Mouse (Mus musculus): ENCODE measurements around the gene Krtap4-2.
"Not testable (repeated sequence)": the region's sequence is repeated elsewhere in the genome, so short reads cannot be mapped to it uniquely, and the experiment has no call there.

The Krtap4-2 gene

DNA sequence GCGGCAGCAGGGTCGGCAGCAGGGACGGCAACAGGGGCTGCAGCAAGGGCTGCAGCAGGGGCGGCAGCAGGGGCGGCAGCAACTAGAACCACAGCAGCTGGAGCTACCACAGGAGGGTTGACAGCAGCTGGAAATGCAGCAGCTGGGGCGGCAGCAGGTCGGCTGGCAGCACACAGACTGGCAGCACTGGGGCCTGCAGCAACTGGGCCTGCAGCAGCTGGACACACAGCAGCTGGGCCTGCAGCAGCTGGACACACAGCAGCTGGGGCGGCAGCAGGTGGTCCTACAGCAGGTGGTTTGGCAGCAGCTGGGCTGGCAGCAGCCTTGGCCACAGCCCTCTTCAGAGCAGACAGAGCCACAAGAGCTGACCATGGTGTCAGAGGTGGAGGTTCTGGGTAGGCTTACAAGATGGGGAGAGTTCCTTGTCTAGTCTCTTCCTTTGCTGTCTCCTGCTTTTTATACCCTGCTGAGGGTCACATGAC, at the start of gene Krtap4-2:
Gene Krtap4-2 (minus strand): TSS at position 432 of the 482 bp plus-strand sequence.
- DNase-seq (ENCODE audit: low spot score in 2 of 2) = no peak

DNA sequence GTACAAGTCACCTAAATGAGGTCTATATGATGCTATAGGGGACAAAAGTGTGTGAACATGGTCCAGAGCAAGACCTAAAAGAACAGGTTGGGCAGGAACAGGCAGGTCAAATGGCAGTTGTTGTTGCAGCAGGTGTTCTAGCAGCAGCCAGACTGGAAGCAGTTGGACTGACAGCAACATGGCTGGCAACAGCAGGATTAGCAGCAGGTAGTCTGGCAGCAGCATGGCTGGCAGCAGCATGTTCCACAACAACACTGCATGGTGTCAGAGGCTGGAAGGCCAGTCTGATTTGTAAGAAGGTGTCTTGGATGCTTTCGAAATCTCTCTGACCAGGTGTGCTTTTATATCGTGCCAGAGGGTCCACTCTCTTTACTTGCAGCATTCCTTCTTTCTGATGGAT, 48.6 kb upstream of the Krtap4-2 start:
- no peak for DNase-seq (ENCODE audit: low spot score in 2 of 2)

DNA sequence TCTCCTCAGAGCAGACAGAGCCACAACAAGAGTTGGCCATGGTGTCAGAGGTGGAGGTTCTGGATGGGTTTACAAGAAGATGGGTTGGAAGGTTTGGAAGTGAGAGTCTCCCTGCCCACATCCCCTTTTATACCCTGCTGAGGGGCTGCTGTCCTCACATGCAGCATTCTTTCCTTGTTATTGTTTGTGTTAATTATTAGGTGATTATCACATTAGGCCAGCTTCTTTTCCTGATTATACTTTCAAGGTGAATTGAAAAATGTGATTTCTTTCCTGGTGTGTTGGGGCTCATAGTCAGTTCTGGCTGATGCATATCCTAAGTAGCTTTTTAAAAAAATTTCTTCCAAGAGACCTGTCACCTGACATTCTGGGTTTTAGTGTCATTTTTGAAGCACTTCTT, 31.0 kb upstream of the Krtap4-2 start, which contains the start of gene Krtap4-6:
Gene Krtap4-6 (minus strand): TSS at position 101 of the 400 bp plus-strand sequence.
- no peak for DNase-seq (ENCODE audit: low spot score in 2 of 2)

DNA sequence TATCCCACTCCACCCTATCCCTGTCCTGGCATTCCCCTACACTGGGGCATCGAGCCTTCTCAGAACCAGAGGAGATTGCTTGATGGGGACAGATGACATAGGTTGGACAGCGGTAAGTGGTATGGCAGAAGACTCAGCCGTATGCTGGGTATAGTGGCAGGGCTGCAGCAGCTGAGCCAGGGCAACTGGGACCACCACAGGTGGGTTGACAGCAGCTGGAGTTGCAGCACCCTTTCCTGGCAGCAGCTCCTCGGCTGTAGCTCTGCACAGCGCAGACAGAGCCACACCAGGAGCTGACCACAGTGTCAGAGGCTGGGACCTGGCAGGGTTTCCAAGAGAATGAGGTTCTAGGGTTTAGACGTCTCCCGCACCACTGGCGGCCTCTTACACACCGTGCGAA, 27.9 kb upstream of the Krtap4-2 start:
- DNase-seq (ENCODE audit: low spot score in 2 of 2) = no peak

DNA sequence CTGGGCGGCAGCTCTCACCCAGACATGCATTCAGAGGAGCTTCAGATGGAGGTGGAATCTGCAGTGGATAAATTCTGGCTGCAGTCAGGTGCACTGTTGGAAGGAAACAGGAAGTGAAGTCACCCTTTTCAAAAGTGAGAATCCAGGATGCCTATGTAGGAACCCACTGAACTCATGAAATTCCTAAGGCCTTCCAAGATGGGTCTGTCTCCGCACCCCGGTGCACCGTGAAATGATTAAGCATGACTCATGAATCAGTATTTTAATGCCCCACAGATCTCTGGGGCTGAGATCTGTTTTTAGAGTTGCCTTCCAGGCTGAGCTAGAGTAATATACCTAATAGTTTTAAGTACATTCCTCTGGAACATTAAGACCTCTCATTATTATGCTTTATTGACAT, 24.4 kb upstream of the Krtap4-2 start:
- no peak for DNase-seq (ENCODE audit: low spot score in 2 of 2)

DNA sequence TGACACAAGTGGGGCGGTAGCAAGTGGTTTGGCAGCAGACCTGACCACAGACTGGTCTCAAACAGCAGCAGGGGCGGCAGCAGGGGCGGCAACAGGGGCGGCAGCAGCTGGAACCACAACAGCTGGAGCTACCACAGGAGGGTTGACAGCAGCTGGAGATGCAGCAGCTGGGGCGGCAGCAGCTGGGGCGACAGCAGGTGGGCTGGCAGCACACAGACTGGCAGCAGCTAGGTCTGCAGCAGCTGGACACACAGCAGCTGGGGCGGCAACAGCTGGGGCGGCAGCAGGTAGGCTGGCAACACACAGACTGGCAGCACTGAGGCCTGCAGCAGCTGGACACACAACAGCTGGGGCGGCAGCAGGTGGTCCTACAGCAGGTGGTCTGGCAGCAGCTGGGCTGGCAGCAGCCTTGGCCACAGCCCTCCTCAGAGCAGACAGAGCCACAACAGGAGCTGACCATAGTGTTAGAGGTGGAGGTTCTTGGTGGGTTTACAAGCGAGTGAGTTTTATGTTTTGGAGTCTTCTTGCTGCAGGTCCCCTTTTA, 23.7 kb upstream of the Krtap4-2 start, which contains the start of gene Gm11563:
Gene Gm11563 (minus strand): TSS at position 494 of the 544 bp plus-strand sequence.
- DNase-seq (ENCODE audit: low spot score in 2 of 2) = not testable (repeated sequence)

DNA sequence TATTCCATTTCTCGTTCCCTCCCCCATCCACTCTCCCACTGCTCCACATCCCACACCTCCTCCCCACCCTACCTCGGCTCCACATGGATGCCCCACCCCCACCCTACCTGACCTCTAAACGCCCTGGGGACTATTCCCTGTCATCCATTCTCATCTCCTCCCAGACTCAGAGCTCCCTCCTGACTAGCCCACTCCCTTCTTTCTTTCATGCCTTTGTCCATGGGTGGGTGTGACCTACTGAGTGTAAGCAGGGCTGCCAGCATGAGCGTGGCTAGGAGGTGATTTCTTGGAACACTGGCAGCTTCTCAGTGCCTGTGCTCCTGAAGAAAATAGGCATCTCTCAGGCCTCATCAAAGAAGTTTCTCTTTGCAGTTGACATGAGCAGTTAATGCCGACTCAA, 22.2 kb upstream of the Krtap4-2 start:
- no peak for DNase-seq (ENCODE audit: low spot score in 2 of 2)

DNA sequence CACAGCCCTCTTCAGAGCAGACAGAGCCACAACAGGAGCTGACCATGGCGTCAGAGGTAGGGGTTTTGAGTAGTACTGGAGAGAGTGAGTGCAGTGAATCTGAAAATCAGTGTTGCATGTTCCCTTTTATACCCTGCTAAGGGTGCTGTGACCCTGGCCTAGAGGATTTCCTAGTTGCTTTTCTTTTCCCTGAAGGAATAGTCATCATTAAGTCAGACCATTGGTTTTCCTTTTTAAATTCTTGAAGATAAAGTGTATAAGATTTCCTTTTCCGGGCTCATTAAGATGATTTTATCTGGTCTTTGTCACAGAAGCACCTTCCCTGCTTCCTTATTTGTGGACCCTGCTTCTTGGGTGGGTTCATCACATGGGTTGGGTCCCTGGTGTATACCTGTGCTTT, 15.3 kb upstream of the Krtap4-2 start, which contains the start of gene Gm11555:
Gene Gm11555 (minus strand): TSS at position 101 of the 400 bp plus-strand sequence.
- no peak for DNase-seq (ENCODE audit: low spot score in 2 of 2)

DNA sequence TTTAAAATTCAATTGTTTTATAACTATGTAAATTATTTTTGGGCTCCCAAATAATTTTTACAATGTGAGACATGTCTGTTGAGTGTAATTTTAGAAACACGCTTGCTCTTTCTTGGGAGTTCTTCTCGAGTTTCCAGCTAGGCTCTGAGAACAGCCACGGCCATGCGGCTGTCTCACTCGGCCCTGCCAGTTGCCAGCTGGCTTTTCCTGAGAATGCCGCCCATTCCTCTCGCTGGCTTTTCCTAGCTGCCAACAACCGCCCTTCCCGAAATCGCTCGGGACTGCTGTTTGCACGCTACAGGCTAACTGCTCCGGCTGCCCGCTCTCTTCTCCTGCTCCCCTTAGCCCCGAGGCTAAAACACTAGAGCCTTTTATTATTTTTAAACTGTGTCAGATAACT, 11.6 kb upstream of the Krtap4-2 start:
- no peak for DNase-seq (ENCODE audit: low spot score in 2 of 2)

DNA sequence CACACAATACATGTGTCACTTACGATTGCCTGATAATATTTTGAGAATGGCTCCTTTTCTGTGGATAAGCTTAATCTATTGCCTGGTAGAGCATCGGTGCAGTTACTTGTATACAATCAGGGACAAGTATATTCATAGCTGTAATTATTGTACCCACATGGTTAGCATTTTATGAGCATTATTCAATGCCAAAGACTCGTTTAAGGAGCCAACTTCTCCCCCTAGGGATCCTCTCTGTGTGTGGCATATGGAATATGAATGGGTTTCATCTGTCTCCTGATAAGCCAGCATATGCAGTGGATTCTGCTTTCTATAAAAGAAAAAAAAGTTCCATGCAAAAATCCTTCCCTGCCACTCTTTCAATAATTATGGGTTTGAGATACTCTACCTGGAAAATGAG, 9.5 kb upstream of the Krtap4-2 start:
- no peak for DNase-seq (ENCODE audit: low spot score in 2 of 2)

DNA sequence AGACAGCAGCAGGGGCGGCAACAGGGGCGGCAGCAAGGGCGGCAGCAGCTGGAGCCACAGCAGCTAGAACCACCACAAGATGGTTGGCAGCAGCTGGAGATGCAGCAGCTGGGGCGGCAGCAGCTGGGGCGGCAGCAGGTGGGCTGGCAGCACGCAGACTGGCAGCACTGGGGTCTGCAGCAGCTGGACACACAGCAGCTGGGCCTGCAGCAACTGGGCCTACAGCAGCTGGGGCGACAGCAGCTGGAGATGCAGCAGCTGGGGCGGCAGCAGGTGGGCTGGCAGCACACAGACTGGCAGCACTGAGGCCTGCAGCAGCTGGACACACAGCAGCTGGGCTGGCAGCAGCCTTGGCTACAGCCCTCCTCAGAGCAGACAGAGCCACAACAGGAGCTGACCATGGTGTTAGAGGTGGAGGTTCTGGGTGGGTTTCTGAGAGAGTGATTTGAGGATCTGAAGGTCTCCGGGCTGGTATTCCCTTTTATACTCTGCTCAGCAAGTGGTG, 8.8 kb upstream of the Krtap4-2 start, which contains the start of gene Krtap4-7:
Gene Krtap4-7 (minus strand): TSS at position 455 of the 505 bp plus-strand sequence.
- not testable (repeated sequence) for DNase-seq (ENCODE audit: low spot score in 2 of 2)

DNA sequence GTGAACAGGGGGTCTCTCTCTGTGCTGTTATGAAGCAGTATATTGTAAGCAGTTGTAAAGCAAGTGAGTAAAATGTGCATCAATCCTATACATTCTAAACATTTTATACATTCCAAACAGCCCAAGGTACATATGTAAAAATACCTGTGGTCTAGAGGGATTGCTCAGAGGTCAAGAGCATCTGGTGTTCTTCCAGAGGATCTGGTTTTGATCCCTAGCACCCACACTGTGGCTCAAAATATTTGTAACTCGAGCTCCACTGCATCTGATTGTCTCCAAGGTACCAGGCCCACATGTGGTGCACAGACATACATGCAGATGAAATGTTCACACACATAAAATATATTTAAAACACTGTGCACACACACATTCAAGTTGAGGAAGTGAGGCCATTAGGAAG, 6.0 kb upstream of the Krtap4-2 start:
- no peak for DNase-seq (ENCODE audit: low spot score in 2 of 2)

DNA sequence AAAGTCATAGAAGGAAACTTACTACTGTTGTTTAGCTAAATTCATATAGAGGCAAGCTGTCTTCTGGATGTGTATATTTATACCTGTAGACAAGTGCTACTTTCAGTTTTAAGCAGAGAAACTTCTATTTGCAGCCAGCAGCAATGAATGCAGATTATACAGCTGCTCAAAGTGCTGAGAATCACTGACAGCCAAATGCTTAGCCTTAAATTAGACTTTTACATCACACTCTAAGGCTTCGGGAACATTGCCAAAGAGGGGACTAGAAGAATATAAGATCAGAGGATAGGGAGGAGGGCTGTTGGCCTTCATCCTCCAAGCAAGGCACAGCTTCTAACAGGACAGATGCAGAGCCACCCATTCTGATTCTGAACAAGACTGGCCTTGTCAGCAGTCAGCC, 2.2 kb upstream of the Krtap4-2 start:
- no peak for DNase-seq (ENCODE audit: low spot score in 2 of 2)

DNA sequence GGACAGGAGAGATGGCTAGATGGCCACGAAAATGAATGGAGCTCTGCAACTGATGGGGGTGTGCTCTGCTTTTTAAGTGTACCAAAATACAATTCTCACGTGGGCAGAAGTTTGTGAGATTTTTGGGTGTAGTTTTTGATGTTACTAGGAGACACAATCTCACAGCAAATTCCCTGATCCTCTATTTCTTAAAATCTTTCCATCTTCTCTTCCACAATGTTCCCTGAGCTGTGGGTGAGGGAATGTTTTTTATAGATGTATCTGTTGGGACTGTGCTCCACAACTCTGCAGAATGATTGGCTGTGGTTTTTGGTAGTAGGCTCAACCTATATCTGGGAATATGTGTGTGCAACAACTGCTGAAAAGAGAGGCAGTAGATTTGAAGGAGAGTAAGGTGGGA, 1.6 kb downstream of the Krtap4-2 start:
- DNase-seq (ENCODE audit: low spot score in 2 of 2) = no peak

DNA sequence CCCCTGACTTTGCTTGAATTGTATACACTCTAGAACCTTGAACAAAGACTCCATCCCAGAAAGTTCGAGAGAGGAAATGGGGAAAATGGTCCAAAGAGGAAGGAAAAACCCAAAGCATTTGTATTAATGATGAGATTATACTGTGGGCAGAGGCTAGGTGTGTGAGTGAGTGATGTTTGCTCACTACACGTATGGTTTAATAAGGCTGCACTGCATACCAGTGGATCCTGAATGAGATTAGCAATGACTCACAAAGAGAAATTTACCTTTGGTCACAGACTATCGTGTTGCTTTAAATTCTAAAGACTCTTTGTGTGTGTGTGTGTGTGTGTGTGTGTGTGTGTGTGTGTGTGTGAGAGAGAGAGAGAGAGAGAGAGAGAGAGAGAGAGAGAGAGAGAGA, 4.0 kb downstream of the Krtap4-2 start:
- DNase-seq (ENCODE audit: low spot score in 2 of 2) = no peak

DNA sequence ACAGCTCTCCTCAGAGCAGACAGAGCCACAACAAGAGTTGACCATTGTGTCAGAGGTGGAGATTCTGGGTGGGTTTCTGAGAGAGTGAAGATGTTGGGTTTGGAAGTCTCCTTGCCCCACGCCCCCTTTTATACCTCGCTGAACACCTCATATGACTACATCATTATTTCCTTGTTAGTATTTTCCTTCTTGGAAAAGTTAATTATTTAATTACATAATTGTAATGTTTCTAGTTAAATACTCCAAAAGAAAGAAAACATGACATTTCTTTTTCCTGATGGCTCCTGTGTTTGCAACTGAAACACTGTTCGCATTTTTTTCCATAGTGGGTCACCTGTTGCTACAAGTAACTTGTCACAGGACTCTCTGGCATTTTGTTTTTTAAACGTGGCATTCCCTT, 6.7 kb downstream of the Krtap4-2 start, which contains the start of gene Krtap4-1:
Gene Krtap4-1 (minus strand): TSS at position 101 of the 400 bp plus-strand sequence.
- DNase-seq (ENCODE audit: low spot score in 2 of 2) = no peak

DNA sequence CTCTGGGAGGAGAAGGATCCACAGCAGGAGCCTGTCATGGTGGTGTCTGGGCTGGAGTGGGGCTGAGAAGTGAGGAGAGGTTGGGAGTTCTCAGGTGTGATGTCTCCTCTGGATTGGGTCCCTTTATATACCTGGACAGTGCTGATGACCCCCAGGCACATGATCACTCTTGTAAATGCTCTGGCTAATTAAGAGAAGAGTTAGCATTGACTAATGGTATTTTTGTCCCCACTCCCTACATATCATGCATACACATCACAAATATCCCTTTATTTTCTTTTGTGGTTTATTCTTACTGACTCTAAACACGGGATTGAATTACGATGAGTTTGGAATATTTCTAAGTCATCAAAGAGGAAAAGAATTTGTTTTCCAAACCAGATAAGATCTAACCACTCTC, 14.5 kb downstream of the Krtap4-2 start, which contains the start of gene Gm11562:
Gene Gm11562 (minus strand): TSS at position 101 of the 400 bp plus-strand sequence.
- no peak for DNase-seq (ENCODE audit: low spot score in 2 of 2)

DNA sequence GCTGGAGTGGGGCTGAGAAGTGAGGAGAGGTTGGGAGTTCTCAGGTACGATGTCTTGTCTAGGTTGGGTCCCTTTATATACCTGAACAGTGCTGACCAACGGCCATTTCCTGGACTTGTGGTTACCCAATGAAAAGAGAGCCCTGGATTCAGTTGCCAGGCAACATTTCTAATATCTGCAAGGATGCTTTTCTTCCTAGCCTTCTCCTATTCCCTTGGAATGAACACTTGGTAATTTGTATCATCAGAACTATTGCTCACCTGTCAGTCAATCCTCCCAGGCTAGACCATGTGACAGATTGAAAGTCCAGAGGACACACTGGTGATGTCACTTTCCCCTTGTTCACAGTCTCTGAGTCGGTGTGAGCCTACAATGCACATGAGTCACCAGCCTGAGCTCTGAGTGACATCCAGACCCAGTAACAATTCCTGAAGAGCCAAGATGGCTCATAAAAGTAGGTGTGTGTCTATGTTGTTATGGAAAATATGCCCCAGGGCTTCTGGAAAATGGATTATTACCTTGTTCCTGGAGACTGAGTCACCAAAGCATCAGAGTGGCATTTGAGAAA, 20.0 kb downstream of the Krtap4-2 start, which contains the start of gene Krtap2-4:
Gene Krtap2-4 (minus strand): TSS at position 51 of the 568 bp plus-strand sequence.
- DNase-seq (ENCODE audit: low spot score in 2 of 2) = no peak

DNA sequence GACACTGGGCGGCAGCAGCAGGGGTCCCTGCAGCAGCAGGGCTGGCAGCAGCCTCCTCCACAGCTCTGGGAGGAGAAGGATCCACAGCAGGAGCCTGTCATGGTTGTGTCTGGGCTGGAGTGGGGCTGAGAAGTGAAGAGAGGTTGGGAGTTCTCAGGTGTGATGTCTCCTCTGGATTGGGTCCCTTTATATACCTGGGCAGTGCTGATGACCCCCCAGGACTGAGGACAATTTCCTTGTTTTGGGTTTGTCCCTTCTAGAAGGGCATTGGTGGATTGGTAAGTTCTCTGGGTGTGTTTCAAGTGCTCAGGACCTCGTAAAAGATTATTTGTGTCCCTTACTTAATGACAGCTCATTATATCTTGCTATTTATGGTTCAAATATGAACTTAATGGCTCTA, 24.8 kb downstream of the Krtap4-2 start, which contains the start of gene Gm11937:
Gene Gm11937 (minus strand): TSS at position 101 of the 400 bp plus-strand sequence.
- DNase-seq (ENCODE audit: low spot score in 2 of 2) = not testable (repeated sequence)

DNA sequence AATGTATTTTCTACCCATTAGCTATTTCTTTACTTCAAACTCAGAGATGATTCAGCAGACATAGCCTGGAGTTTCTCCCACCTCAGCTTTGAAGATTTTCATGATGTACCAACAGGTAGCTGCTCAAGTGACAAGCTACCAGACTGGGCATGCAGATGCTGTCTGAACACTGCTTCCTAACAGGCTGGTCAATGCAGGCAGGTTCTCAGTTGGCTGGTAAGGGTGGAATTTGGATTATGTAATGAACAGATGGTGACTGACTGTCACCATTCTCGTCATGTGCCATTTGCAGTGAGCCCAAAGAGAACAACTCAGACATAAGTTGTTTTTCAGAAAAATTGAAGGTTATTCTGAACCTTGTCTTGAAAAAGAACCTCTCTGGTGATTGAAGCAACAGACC, 25.8 kb downstream of the Krtap4-2 start:
- no peak for DNase-seq (ENCODE audit: low spot score in 2 of 2)

DNA sequence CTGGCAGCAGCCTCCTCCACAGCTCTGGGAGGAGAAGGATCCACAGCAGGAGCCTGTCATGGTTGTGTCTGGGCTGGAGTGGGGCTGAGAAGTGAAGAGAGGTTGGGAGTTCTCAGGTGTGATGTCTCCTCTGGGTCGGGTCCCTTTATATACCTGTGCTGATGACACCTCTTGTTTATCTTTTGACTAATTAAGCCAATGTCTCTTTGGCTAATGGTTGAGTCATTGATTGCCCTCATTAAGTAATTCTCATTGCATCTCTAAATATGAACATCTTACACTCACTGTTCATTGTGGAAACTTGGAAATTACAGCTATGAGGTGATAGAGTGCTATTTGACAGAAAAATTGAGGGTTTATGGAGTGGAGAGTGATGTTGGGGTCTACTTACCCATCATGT, 31.7 kb downstream of the Krtap4-2 start, which contains the start of gene Gm11938:
Gene Gm11938 (minus strand): TSS at position 101 of the 400 bp plus-strand sequence.
- DNase-seq (ENCODE audit: low spot score in 2 of 2) = not testable (repeated sequence)

DNA sequence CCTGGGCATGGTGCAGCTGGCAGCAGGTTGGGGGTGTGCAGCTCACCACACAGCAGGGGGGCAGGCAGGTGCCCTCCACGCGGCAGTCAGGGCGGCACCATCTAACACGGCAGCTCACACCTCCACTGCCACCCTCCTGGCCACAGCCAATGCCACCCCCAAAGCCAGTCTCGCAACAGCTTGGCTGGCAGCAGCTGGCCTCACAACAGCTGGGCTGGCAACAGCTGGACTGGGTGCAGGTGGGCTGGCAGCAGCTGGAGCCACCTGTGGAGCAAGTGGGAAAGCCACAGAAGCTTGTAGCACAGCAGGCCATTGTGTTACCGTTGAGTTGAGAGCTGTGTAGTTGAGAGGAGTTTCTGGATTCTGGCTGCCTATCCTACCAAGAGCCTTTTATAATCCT, 37.1 kb downstream of the Krtap4-2 start, which contains the start of gene Krtap9-3:
Gene Krtap9-3 (minus strand): TSS at position 364 of the 400 bp plus-strand sequence.
- not testable (repeated sequence) for DNase-seq (ENCODE audit: low spot score in 2 of 2)

All from spleen, postnatal 36 days (tissue).